Mouse (Mus musculus): ENCODE measurements around the gene Sema6d. TPM values are rescaled to one million over a fixed set of nuclear protein-coding genes. Genes with fewer than 3 reads are reported as not detected.

Sema6d gene
- total RNA-seq, 2 experiments from 2014 or later: not detected

GRCm38 (mm10) chr2:124626425-124626824, 536.7 kb downstream of the Sema6d start:
- no peak for ATAC-seq (replicated peaks; ENCODE audit: low FRiP score, low TSS enrichment, poor library complexity, severe bottlenecking)

GRCm38 (mm10) chr2:124627664-124628063, 537.9 kb downstream of the Sema6d start:
- no peak for ATAC-seq (replicated peaks; ENCODE audit: low FRiP score, low TSS enrichment, poor library complexity, severe bottlenecking)

- ATAC-seq (replicated peaks; ENCODE audit: low FRiP score, low TSS enrichment, poor library complexity, severe bottlenecking): no peak
Measured at GRCm38 (mm10) chr2:124628701-124629100, 538.9 kb downstream of the Sema6d start.

- no peak for ATAC-seq (replicated peaks; ENCODE audit: low FRiP score, low TSS enrichment, poor library complexity, severe bottlenecking)
Measured at GRCm38 (mm10) chr2:124634400-124634998, 544.7 kb downstream of the Sema6d start.

GRCm38 (mm10) chr2:124635271-124635865, 545.6 kb downstream of the Sema6d start:
- no peak for ATAC-seq (replicated peaks; ENCODE audit: low FRiP score, low TSS enrichment, poor library complexity, severe bottlenecking)

GRCm38 (mm10) chr2:124637080-124637479, 547.3 kb downstream of the Sema6d start:
- no peak for ATAC-seq (replicated peaks; ENCODE audit: low FRiP score, low TSS enrichment, poor library complexity, severe bottlenecking)

GRCm38 (mm10) chr2:124639221-124639963, 549.6 kb downstream of the Sema6d start:
- no peak for ATAC-seq (replicated peaks; ENCODE audit: low FRiP score, low TSS enrichment, poor library complexity, severe bottlenecking)

DNA sequence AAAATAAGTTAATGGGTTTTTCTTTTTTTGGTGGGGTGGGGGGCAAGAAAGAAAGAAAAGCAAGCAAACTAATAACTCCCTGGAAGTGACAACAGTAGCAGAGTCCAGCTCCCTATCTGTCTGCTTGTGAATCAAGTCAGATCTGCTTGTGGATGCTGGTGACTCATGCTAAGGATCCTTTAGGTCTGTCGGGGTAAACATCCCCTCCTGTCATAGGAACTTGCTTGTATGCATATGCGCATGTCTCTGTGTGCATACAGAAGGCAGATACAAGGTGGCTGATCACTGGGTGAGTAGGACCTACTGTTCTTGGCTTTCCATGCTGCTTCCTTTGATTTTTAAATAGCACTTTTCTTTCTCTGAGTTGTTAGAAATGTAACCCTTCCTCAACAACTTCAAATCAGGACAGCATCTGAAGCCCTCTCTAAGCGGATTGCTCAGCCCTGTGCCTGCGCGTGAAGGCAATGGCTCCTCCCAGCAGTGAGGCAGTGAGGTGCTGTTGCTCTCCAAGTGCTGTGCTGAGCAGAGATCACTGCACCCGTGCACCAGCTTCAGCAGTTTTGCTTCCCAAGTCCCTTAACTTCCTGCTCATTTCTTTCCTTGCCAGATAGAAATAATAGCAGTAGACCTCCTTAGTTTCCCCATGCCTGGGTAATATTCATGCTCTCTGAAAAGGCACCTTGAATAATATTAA, 550.9 kb downstream of the Sema6d start:
- no peak for ATAC-seq (replicated peaks; ENCODE audit: low FRiP score, low TSS enrichment, poor library complexity, severe bottlenecking)

DNA sequence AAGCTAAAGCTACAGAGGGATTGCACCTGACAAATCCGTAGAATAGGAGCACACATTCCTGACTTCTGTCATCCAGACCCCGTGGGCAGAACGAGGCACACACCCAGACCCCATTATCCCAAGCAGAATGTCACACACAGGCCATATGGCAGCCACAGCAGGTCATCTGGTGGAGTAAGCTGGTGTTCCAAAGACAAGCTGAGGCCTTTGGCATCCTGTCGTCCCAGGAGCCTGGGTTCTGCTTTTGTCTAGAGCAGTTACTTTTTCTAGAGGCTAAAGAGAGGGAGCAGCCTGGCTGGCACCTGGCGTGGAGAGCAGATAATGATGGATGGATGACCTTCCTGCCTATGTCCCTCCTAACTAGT, 551.4 kb downstream of the Sema6d start:
- ATAC-seq (replicated peaks; ENCODE audit: low FRiP score, low TSS enrichment, poor library complexity, severe bottlenecking): no peak

GRCm38 (mm10) chr2:124642131-124642530, 552.4 kb downstream of the Sema6d start:
- no peak for ATAC-seq (replicated peaks; ENCODE audit: low FRiP score, low TSS enrichment, poor library complexity, severe bottlenecking)

DNA sequence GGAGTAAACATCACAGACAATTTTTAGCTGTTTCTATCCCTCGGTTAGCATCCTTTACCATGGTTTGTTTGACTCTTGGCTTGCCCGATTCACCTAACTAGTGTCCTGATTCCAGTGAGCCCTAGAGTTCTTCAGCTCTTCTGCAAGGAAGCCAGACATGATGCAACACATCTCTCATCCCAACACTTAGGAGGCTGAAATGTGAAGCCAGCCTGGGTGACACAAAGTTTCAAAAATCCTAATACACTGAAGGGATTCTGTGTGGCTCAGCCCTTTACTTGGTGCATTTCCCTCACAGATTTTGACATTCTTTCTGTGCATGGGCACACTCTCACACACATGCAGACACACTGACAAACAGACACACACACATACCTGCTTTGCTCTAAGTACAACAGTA, 560.8 kb downstream of the Sema6d start:
- ATAC-seq (replicated peaks; ENCODE audit: low FRiP score, low TSS enrichment, poor library complexity, severe bottlenecking): no peak

- ATAC-seq (replicated peaks; ENCODE audit: low FRiP score, low TSS enrichment, poor library complexity, severe bottlenecking): no peak
Measured at GRCm38 (mm10) chr2:124651146-124651545, 561.4 kb downstream of the Sema6d start.

DNA sequence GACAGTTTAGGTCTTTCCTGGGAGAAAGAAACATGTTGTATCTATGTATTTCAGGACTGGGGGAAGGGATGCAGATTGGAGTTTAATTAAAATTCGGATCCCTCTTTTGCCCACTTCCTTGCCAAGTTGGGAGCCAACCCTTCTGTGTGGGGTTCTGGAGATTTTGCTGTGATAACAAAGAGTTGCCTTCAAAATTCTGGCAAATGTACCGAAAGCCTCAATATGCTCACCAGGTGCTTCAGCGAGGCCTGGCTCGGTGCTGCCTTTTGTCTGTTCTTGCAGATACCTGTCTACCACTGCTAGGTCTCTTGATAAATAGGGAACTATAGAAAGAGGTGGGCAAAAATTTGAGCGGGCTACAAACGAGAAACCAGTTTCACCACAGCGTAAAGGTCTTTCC, 563.4 kb downstream of the Sema6d start:
- ATAC-seq (replicated peaks; ENCODE audit: low FRiP score, low TSS enrichment, poor library complexity, severe bottlenecking): no peak

GRCm38 (mm10) chr2:124657358-124657757, 567.6 kb downstream of the Sema6d start:
- no peak for ATAC-seq (replicated peaks; ENCODE audit: low FRiP score, low TSS enrichment, poor library complexity, severe bottlenecking)

DNA sequence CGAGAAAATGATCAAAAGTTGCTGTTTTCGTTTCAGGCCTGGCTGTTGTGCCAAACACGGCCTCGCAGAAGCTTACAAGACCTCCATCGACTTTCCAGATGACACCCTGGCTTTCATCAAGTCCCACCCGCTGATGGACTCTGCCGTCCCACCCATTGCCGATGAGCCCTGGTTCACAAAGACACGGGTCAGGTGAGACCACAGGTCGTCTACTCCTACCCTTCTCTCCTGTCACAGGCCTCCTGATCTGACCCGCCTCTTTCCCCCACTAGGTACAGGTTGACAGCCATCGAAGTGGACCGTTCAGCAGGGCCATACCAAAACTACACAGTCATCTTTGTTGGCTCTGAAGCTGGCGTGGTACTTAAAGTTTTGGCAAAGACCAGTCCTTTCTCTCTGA, 568.6 kb downstream of the Sema6d start:
- no peak for ATAC-seq (replicated peaks; ENCODE audit: low FRiP score, low TSS enrichment, poor library complexity, severe bottlenecking)

DNA sequence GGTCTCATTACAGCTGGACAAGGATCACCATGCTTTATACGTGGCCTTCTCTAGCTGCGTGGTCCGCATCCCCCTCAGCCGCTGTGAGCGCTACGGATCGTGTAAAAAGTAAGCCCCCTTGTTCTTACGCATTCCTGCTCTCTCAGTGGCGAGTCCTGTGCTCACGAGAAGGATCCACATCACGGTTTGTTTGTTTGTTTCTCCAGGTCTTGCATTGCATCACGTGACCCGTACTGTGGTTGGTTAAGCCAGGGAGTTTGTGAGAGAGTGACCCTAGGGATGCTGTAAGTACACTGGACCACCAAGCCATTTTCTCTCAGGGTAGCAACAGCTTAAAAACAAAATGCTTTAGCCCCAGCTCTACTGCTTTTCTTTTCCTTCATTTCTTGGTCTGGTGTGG, 569.8 kb downstream of the Sema6d start:
- ATAC-seq (replicated peaks; ENCODE audit: low FRiP score, low TSS enrichment, poor library complexity, severe bottlenecking): no peak

DNA sequence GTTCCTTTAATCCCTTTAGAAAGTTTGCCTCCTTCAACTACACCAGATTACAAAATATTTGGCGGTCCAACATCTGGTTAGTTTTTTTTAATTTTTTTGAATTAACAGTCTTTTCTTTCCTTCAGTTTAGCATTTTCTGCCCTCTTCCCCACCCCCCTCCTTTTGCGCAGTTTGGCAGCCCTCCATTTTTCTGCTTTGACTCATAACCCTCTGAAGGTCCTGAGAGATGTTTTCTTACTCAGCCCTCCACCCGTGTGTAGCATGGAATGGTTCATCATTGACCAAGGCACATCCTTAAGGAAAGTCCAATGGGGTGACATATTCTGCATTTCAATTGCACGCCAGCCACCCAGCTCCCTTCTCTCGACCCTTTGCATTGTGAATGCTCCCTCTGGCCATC, 570.9 kb downstream of the Sema6d start:
- ATAC-seq (replicated peaks; ENCODE audit: low FRiP score, low TSS enrichment, poor library complexity, severe bottlenecking): no peak

- ATAC-seq (replicated peaks; ENCODE audit: low FRiP score, low TSS enrichment, poor library complexity, severe bottlenecking): no peak
Measured at GRCm38 (mm10) chr2:124661316-124661715, 571.5 kb downstream of the Sema6d start.

- no peak for ATAC-seq (replicated peaks; ENCODE audit: low FRiP score, low TSS enrichment, poor library complexity, severe bottlenecking)
Measured at GRCm38 (mm10) chr2:124662257-124662656, 572.5 kb downstream of the Sema6d start.

GRCm38 (mm10) chr2:124664191-124664590, 574.4 kb downstream of the Sema6d start:
- ATAC-seq (replicated peaks; ENCODE audit: low FRiP score, low TSS enrichment, poor library complexity, severe bottlenecking): no peak

Data from megakaryocyte-erythroid progenitor cell, adult 5-6 weeks (primary cell).